Mouse (Mus musculus) bone marrow, adult 2 months (tissue): ENCODE data around the gene Ush1g.

Experiments used
- CTCF ChIP-seq: fragments of 200-500 bp; IDR thresholded peaks from 2 replicates; pipeline ENCODE4 v1.5.1; 2011; ENCODE audit warnings: low read length, control low read depth; ENCODE audit not compliant: control insufficient read depth, insufficient read depth
- POLR2A ChIP-seq: fragments of 200-500 bp; IDR thresholded peaks from 2 replicates; pipeline ENCODE4 v1.6.1; 2011; ENCODE audit warnings: low read depth, mild to moderate bottlenecking, control low read depth, low read length, borderline replicate concordance; ENCODE audit not compliant: control insufficient read depth

DNA sequence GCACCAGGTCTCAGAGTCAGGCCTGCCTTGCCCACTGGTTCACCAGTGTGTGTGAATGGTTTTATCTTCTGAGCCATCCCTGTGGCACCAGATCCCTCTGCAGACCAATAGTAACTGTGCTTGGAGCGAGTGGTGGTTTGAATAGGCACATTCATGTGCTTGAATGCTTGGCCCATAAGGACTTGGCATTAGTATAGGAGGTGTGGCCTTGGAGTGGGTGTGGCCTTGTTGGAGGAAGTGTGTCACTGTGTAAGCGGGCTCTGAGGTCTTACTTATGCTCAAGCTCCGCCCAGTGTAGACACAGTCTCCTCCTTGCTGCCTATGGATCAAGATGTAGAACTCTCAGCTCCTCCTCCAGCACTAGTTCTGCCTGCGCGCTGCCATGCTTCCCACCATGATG, 34.5 kb downstream of the Ush1g start:
- no peak for TF ChIP-seq POLR2A
- no peak for TF ChIP-seq CTCF
